Mouse (Mus musculus) kidney, adult 2 months (tissue): ENCODE data around the gene Hoxa6.

Experiments used
- CTCF ChIP-seq: fragments of 200-500 bp; conservative IDR thresholded peaks from 2 replicates; pipeline ENCODE4 v1.5.1; 2011; ENCODE audit warnings: low read depth, mild to moderate bottlenecking, control low read depth, low read length, moderate library complexity, mixed read lengths; ENCODE audit not compliant: insufficient read depth, insufficient read length
- POLR2A ChIP-seq: fragments of 200-500 bp; IDR thresholded peaks from one replicate; pipeline ENCODE4 v1.6.1; 2011; ENCODE audit warnings: low read depth, low read length, control low read depth

GRCm38 (mm10) chr6:52170898-52171223 is 37.7 kb downstream of the Hoxa6 start:
- TF ChIP-seq CTCF (no peak), POLR2A (no peak)
